Mouse (Mus musculus): ENCODE measurements around the gene Gtf2f2. TPM values are rescaled to one million over a fixed set of nuclear protein-coding genes. Genes with fewer than 3 reads are reported as not detected.

The Gtf2f2 gene
- polyA plus RNA-seq (2012; fragmentation: generic; extraction: Trizol): 10 to 100 TPM; 10.8 to 12.2 TPM

GRCm38 (mm10) chr14:76010102-76011061 is at the start of gene Gtf2f2:
Gtf2f2 (minus strand) TSS chr14:76010865.

GRCm38 (mm10) chr14:75954766-75955165 is 55.9 kb downstream of the Gtf2f2 start, which contains the start of gene Kctd4:
Kctd4 (plus strand) TSS chr14:75955009.

Other genes with a start within 250 kb of the Gtf2f2 start
- 1 to 10 TPM; 1.0 to 5.5 TPM for gene Slc25a30, start 223.8 kb downstream of the Gtf2f2 start, polyA plus RNA-seq (2012; fragmentation: generic; extraction: Trizol)
- 1,000 to 10,000 TPM; 1,193 to 3,304 TPM for gene Tpt1, start 165.8 kb downstream of the Gtf2f2 start, polyA plus RNA-seq (2012; fragmentation: generic; extraction: Trizol)
- gene Kctd4, start 55.9 kb downstream of the Gtf2f2 start, polyA plus RNA-seq (2012; fragmentation: generic; extraction: Trizol): under 1 TPM in 1 of 2 experiments, not detected in 1; 0.02 TPM
- gene Gpalpp1, start 99.9 kb upstream of the Gtf2f2 start, polyA plus RNA-seq (2012; fragmentation: generic; extraction: Trizol): 1 to 10 TPM in 1 of 2 experiments, under 1 TPM in 1; 0.44 to 4.1 TPM
- gene Nufip1, start 100.0 kb upstream of the Gtf2f2 start, polyA plus RNA-seq (2012; fragmentation: generic; extraction: Trizol): 1 to 10 TPM in 1 of 2 experiments, under 1 TPM in 1; 0.94 to 4.0 TPM

All from C3H10T1/2 (cell line).